Mouse (Mus musculus): ENCODE measurements around the gene Khdc4.

The Khdc4 gene

GRCm38 (mm10) chr3:88719098-88719497 lies 33.5 kb downstream of the Khdc4 start:
- no peak for DNase-seq (ENCODE audit: low read depth, low spot score)

DNA sequence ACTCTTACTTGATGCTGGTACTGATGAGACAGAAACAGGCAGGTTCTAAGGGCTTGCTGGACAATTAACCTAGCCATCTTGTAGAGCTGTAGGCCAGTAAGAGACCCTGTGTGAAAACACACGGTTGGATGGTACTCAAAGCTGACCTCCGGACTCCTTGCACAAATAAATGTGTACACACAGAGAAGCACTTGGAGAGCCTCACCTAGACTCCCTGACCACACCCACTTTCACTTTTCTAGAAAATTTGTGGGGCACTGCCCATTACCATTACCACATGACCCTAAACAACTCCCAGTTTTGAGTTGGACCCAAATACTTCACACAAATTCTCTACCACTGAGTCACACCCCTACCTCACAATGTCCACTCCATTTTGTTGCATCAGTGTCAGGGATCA lies 51.0 kb downstream of the Khdc4 start:
- no peak for DNase-seq (ENCODE audit: low read depth, low spot score)

DNA sequence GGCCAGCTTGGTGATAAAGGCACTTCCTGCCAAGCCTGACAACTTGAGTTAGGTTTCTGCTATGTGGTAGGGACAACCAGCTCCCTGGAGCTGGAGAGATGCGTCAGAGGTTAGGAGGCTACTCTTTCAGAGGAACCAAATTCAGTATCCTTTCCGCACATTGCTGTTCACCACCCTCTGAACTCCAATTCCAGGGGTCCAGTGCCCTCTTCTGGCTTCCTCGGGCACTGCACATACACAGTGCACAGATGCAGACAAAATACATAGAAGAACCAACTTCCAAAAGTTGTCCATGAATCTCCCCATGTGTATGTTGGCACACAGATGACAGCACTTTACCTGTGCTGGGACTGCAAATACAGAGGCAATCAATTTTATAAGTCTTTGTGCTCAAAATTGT lies 53.0 kb downstream of the Khdc4 start:
- DNase-seq (ENCODE audit: low read depth, low spot score): peak; percentile 29

DNA sequence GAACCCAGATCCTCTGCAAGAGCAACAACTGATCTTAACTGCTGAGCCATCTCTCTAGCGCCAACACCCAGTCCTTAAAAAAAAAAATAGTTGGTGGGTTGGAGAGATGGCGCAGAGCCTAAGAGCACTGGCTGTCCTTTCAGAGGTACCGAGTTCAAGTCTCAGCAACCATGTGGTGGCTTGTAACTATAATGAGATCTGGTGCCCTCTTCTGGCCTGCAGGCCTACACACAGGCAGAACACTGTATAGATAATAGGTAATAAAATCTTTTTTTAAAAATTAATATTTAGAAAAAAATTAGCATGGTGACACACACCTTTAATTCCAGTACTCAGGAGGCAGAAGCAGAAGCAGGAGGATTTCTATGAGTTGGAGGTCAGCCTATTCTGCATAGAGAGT lies 54.5 kb downstream of the Khdc4 start:
- no peak for DNase-seq (ENCODE audit: low read depth, low spot score)

- no peak for DNase-seq (ENCODE audit: low read depth, low spot score)
These were observed 59.9 kb downstream of the Khdc4 start for GRCm38 (mm10) chr3:88745534-88745933.

GRCm38 (mm10) chr3:88746139-88746870 lies 60.7 kb downstream of the Khdc4 start:
- DNase-seq (ENCODE audit: low read depth, low spot score): no peak

GRCm38 (mm10) chr3:88746871-88747231 lies 61.2 kb downstream of the Khdc4 start:
- no peak for DNase-seq (ENCODE audit: low read depth, low spot score)

DNA sequence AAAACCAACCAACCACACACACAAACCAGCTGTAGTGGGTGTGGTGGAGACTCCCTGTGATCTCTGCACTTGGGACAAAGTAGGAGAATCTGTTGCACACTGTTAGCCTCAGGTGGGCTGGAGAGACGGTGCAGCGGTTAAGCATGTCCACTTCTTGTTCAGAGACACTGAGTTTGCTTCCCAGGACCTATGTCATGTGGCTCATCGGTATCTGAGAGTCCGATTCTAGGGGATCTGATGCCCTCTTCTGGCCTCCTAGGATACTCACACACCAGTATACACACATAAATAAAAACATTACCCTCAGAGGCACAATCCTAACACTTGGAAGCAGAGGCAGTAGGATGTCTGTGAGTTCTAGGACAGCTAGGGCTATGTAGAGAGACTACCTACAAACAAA lies 68.7 kb downstream of the Khdc4 start:
- DNase-seq (ENCODE audit: low read depth, low spot score): no peak

DNA sequence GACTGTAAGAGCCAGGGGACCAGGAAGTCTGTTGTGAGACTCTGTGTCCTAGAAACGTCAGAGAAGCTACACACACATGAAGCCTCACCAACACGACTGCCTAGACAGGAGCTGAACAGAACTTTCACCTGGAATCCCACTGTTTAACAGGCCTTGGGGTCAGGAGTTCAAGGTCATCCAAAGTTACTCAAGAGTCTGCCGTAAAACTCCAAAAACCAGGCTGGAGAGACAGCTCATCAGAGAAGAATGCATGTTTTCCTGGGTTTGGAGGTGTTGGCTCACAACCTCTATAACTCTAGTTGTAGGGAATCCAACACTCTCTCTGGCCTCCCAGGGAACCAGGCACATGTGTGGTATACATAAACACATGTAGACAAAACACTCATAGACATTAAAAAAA lies 69.9 kb downstream of the Khdc4 start:
- DNase-seq (ENCODE audit: low read depth, low spot score): no peak

DNA sequence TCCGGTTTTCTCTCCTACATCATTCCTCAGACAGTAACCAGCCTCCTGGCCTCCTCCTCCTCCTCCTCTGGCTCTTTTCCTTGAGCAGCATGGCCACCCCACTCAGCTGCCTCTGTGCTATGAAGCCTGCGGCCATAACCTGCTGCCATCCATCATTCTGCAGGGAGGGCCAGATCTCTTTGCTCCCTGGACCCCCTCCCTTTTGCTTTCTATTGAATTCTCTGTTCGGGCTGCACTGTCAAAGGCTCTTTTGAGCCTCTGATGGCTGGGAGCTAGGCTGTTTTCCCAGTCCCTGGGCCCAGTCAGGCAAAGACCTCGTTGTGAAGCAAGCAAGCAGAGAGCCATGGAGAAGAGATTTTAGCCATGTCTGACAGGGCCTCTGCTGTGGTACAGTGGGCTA lies 70.7 kb downstream of the Khdc4 start:
- DNase-seq (ENCODE audit: low read depth, low spot score): no peak

GRCm38 (mm10) chr3:88758045-88758500 lies 72.5 kb downstream of the Khdc4 start:
- DNase-seq (ENCODE audit: low read depth, low spot score): no peak

DNA sequence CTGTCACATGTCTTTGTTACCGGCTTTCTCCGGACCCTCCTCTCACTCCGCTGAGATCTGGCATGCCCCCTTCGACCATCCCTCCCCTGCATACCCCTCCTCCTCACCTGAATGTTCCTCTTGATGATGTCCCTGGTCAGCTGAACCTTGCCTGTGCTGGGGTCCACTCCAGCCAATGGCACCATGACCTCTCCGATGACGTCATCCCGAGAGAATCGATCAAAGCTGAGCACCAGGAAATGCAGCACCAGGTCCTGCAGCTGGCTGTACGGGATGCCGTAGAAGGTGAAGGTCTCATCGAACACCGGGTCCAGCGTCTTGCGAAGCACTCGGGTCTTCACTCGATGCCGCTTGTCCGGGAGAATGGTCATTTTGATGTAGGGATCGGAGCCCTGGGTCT lies 76.0 kb downstream of the Khdc4 start:
- no peak for DNase-seq (ENCODE audit: low read depth, low spot score)

GRCm38 (mm10) chr3:88762401-88762831 lies 76.8 kb downstream of the Khdc4 start:
- DNase-seq (ENCODE audit: low read depth, low spot score): no peak

Data from c-Kit-negative CD71-positive TER-119-positive erythroid progenitor cells, embryonic 14.5 days (primary cell).